Mouse (Mus musculus) gastrocnemius, adult 2 months (tissue): ENCODE data around the gene Cfap97. TPM values are rescaled to one million over a fixed set of nuclear protein-coding genes. Genes with fewer than 3 reads are reported as not detected.

Experiments used
- DNase-seq: peaks from one replicate; pipeline ENCODE4 v3.0.0; 2022
- H3K27ac ChIP-seq: fragments of 200-600 bp; 2 replicates; pipeline ENCODE4 v1.8.1; 2022; ENCODE audit warnings: mild to moderate bottlenecking
- H3K4me3 ChIP-seq: fragments of 200-600 bp; 2 replicates; pipeline ENCODE4 v1.8.1; 2022; ENCODE audit warnings: mild to moderate bottlenecking, moderate library complexity
- CTCF ChIP-seq: fragments of 200-600 bp; IDR thresholded peaks from 2 replicates; pipeline ENCODE4 v1.8.1; 2022; ENCODE audit warnings: antibody characterized with exemption, mild to moderate bottlenecking, moderate library complexity
- intact Hi-C: fragments of 180-260 bp; cut with DNase I; formaldehyde crosslinking; loops from one replicate; pipeline ENCODE4 v1.15.1; 2025
- total RNA-seq, 2 experiments: library from RNA; stranded (reverse); gene quantifications; 2 replicates each; pipeline ENCODE4 v1.2.3; 2021

Cfap97 gene
- total RNA-seq, 2 experiments from 2014 or later, result 12.4 to 13.0 TPM

GRCm38 (mm10) chr8:46173651-46174050 lies 22.1 kb downstream of the Cfap97 start:
- no peak for DNase-seq
- TF ChIP-seq CTCF, result no peak
- intact Hi-C loops, result no loop called here
- Histone ChIP-seq H3K4me3 (no peak overlapping the region), H3K27ac (no peak overlapping the region)

- no peak for TF ChIP-seq CTCF
- intact Hi-C loops, result no loop called here
Observed at GRCm38 (mm10) chr8:46180136-46180535, 28.6 kb downstream of the Cfap97 start.

DNA sequence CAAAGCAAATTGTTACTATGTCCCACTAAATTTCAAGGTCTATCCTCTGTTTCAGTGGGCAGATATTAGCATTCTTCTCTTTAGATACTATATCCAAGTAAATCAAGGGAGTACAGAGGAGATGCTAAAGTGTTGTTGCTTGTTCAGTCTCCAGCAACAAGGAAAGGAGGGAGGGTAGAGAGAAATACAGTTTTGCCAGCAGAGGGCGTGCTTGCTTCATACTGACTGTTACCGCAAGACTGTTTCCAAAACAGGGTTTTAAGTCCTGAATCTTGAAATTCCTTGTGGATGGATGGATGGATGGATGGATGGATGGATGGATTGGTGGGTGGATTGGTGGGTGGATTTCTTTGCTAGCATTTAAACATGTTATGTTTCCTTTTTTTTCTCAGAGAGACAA lies 33.8 kb downstream of the Cfap97 start:
- Histone ChIP-seq H3K4me3 (no peak overlapping the region), H3K27ac (no peak overlapping the region)
- peak; percentile 85 for TF ChIP-seq CTCF
- intact Hi-C loops, result loop anchor here (1.0 to 5.0 kb wide), 3 partner anchors 52 to 362 kb away; no protein-coding TSS in a partner anchor
- DNase-seq, result peak; percentile 73

More at GRCm38 (mm10) chr8:46180136-46180535, 28.6 kb downstream of the Cfap97 start:
- Histone ChIP-seq H3K4me3 (no peak overlapping the region), H3K27ac (no peak overlapping the region)
- DNase-seq, result no peak

DNA sequence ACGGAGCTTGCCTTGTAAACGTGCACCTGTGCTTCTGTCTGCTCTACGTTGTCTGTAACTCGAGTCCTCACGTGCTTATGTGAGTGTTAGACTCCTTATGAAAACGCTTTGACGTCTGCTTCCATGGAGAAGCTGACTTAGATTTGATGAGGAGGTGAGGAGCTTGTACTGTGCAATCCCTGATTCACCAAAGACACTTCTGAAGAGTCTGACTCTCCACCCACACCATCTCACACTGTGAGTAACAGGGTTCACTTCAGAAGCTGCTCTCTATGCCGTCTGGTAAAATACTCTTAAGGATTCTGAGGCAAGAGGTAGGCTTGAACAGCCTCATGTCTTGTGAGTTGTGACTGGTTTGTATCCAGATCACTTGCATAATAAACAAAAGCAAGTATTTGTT lies 41.5 kb downstream of the Cfap97 start:
- no peak for DNase-seq
- no peak for TF ChIP-seq CTCF
- H3K4me3 ChIP-seq, result no peak overlapping the region
- no peak overlapping the region for H3K27ac ChIP-seq
- intact Hi-C loops, result no loop called here

DNA sequence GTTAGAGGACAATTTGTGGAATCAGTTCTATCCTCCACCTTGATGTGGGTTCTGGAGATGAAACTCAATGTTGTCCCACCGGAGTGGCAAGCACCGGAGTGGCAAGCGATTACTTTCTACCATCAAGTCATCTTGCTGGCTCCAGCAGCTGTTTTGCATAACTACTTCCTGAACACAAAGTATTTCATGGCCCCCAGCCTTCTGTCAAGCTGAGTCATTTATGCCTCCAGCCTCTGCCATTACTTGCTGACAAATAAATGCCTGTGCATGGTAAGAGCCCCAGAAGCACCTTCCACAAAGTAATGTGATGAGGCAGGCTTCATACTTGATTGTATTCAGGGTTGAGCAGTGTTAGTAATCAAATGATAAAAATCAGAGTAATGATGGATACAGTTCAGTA lies 45.3 kb downstream of the Cfap97 start:
- no peak for TF ChIP-seq CTCF
- Histone ChIP-seq H3K4me3 (no peak overlapping the region), H3K27ac (no peak overlapping the region)
- DNase-seq, result no peak
- intact Hi-C loops, result no loop called here

GRCm38 (mm10) chr8:46197673-46198072 lies 46.1 kb downstream of the Cfap97 start:
- DNase-seq, result no peak
- intact Hi-C loops, result no loop called here
- Histone ChIP-seq H3K27ac (no peak overlapping the region), H3K4me3 (no peak overlapping the region)
- no peak for TF ChIP-seq CTCF

DNA sequence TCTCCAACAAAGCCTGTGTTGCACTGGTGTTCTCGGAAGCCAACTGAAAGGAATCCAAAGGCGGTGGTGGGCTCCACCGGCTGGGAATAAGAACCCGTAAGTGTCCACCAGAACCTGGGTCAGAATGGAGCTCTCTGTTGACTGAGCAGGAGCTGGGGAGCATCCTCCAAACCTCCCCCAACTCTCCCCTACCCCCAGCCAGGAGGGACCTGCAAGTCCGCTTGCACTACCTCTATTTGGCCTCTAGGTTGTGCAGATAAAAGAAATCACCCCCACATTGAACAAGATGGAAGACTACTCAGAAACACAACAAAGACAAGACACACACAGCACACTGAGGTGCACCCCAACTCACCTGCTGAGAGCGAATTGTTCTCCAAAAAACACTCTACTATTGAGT lies 50.8 kb downstream of the Cfap97 start:
- peak; percentile 40 for DNase-seq

GRCm38 (mm10) chr8:46204301-46204700 lies 52.7 kb downstream of the Cfap97 start:
- intact Hi-C loops, result no loop called here
- TF ChIP-seq CTCF, result no peak
- no peak overlapping the region for H3K4me3 ChIP-seq
- H3K27ac ChIP-seq, result peak overlapping the region; percentile 48; the same call in 1 of the 2 replicates
- DNase-seq, result peak; percentile 27

More for the DNA sequence above, 50.8 kb downstream of the Cfap97 start:
- intact Hi-C loops, result no loop called here
- TF ChIP-seq CTCF, result peak; percentile 44
- no peak overlapping the region for H3K4me3 ChIP-seq
- H3K27ac ChIP-seq, result no peak overlapping the region

GRCm38 (mm10) chr8:46204974-46205640 lies 53.5 kb downstream of the Cfap97 start:
- Histone ChIP-seq H3K4me3 (no peak overlapping the region), H3K27ac (peak overlapping the region; percentile 48)
- intact Hi-C loops, result no loop called here
- TF ChIP-seq CTCF, result no peak
- DNase-seq, result no peak

- Histone ChIP-seq H3K27ac (peak overlapping the region; percentile 96; the same call in 1 of the 2 replicates), H3K4me3 (peak overlapping the region; percentile 75; the same call in 1 of the 2 replicates)
- intact Hi-C loops, result no loop called here
- DNase-seq, result no peak
- no peak for TF ChIP-seq CTCF
Observed at GRCm38 (mm10) chr8:46206107-46206506, 54.5 kb downstream of the Cfap97 start.

- intact Hi-C loops, result no loop called here
- no peak for TF ChIP-seq CTCF
- peak overlapping the region; percentile 96 for H3K27ac ChIP-seq
Observed at GRCm38 (mm10) chr8:46208354-46208753, 56.8 kb downstream of the Cfap97 start.

GRCm38 (mm10) chr8:46209057-46209456 lies 57.5 kb downstream of the Cfap97 start:
- H3K4me3 ChIP-seq, result peak overlapping the region; percentile 75
- peak; percentile 40 for DNase-seq
- TF ChIP-seq CTCF, result no peak
- H3K27ac ChIP-seq, result peak overlapping the region; percentile 96
- intact Hi-C loops, result no loop called here

More at GRCm38 (mm10) chr8:46208354-46208753, 56.8 kb downstream of the Cfap97 start:
- peak; percentile 88 for DNase-seq
- H3K4me3 ChIP-seq, result peak overlapping the region; percentile 75

GRCm38 (mm10) chr8:46210404-46211315 lies 59.1 kb downstream of the Cfap97 start, which contains the start of gene Slc25a4:
TSS of gene Slc25a4 (minus strand) at chr8:46211284.
- 0 out of 2 replicates have a peak, but pooled peaks have one; percentile 2 for TF ChIP-seq CTCF
- intact Hi-C loops, result no loop called here
- peak within 1 kb of the TSS; percentile 75 for H3K4me3 ChIP-seq
- peak; percentile 99 for DNase-seq
- H3K27ac ChIP-seq, result peak within 1 kb of the TSS; percentile 96
